Mouse (Mus musculus) stomach, embryonic 16.5 days (tissue): ENCODE measurements around the gene Angptl1. TPM values are rescaled to one million over a fixed set of nuclear protein-coding genes. Genes with fewer than 3 reads are reported as not detected.

Experiments used
- ATAC-seq: fragments of 200-750 bp; cut with Nextera tagmentation; 2 replicates; pipeline ENCODE4 v1.8.0; 2017; ENCODE audit warnings: moderate number of reproducible peaks, moderate TSS enrichment; ENCODE audit not compliant: insufficient read depth, low FRiP score
- H3K27ac ChIP-seq: fragments of 300-500 bp; sonication (generic); 2 replicates; pipeline ENCODE4 v1.5.1; 2014; ENCODE audit warnings: low read length
- H3K27me3 ChIP-seq: fragments of 300-500 bp; sonication (generic); 2 replicates; pipeline ENCODE4 v1.6.1; 2014; ENCODE audit warnings: low read length, control low read depth, mixed read lengths; ENCODE audit not compliant: control insufficient read depth, insufficient read depth
- H3K36me3 ChIP-seq: fragments of 300-500 bp; sonication (generic); 2 replicates; pipeline ENCODE4 v1.6.1; 2014; ENCODE audit warnings: low read length; ENCODE audit not compliant: control insufficient read depth, insufficient read depth
- H3K4me1 ChIP-seq: fragments of 300-500 bp; sonication (generic); 2 replicates; pipeline ENCODE4 v1.6.1; 2014; ENCODE audit warnings: low read length, control low read depth, mixed read lengths; ENCODE audit not compliant: control insufficient read depth, insufficient read depth
- H3K4me2 ChIP-seq: fragments of 300-500 bp; sonication (generic); 2 replicates; pipeline ENCODE4 v1.6.1; 2014; ENCODE audit warnings: low read depth, low read length, mixed read lengths
- H3K4me3 ChIP-seq: fragments of 300-500 bp; sonication (generic); replicated peaks from 2 replicates; pipeline ENCODE4 v1.5.1; 2014; ENCODE audit warnings: mild to moderate bottlenecking, low read length
- H3K9ac ChIP-seq: fragments of 300-500 bp; sonication (generic); 2 replicates; pipeline ENCODE4 v1.6.1; 2014; ENCODE audit warnings: low read length
- H3K9me3 ChIP-seq: fragments of 300-500 bp; sonication (generic); replicated peaks from 2 replicates; pipeline ENCODE4 v1.6.1; 2016; ENCODE audit warnings: low read length, control low read depth; ENCODE audit not compliant: control insufficient read depth
- WGBS: fragments of 180-500 bp; shearing (Covaris S2); extraction: QIAGEN DNeasy Blood & Tissue Kit; methylation state at CpG from one replicate; pipeline ENCODE4 v1.1.7; 2014; 5-methylcytosine and 5-hydroxymethylcytosine counted together
- polyA plus RNA-seq: library from polyadenylated mRNA; unstranded; fragments of >200 nt; fragmentation: Nextera tagmentation; extraction: Ambion mirVana; gene quantifications from 2 replicates; pipeline ENCODE4 v1.2.1, GENCODE M21; 2015

Gene Angptl1
- polyA plus RNA-seq, 1 experiment from 2014 or later, result 20.0 TPM

DNA sequence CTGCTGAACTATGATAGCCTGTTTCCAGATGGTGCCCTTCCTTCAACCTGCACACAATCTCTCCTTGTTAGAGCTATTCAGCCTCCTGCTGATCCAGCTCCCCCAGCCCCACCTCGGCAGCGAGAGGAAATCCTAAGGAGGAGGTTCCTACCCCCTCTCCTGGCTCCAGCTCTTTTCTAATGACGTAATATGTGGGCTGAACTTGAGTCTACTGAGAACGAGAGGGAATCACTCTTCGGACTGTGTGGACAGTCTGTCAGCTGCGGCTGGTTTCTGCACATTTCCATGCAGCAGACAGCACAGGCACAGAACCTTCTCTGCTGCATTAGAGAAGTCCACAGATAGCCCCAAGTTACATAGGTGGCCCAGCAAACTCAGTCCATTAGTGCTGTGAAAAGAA is 333 bp downstream of the Angptl1 start:
- peak overlapping the region; percentile 66 for H3K9ac ChIP-seq
- peak overlapping the region; percentile 82 for H3K27ac ChIP-seq
- WGBS, result 8% methylated on average over 6 of the region's 6 CpGs
- H3K36me3 ChIP-seq, result no peaks in the 10 kb centered on the region
- H3K27me3 ChIP-seq, result no peaks in the 10 kb centered on the region
- peak overlapping the region; percentile 55 for H3K4me2 ChIP-seq
- ATAC-seq, result peak; percentile 95
- peaks cover 9% of the 10 kb centered on the region; the same call in 1 of the 2 replicates for H3K4me1 ChIP-seq
- peak overlapping the region; percentile 45 for H3K4me3 ChIP-seq
- H3K9me3 ChIP-seq, result no peaks in the 10 kb centered on the region

- H3K9me3 ChIP-seq, result no peaks in the 10 kb centered on the region
- no peak overlapping the region; the same call in 1 of the 2 replicates for H3K27ac ChIP-seq
- no peaks in the 10 kb centered on the region for H3K36me3 ChIP-seq
- H3K4me1 ChIP-seq, result peaks cover 11% of the 10 kb centered on the region; the same call in 1 of the 2 replicates
- H3K4me3 ChIP-seq, result no peak overlapping the region
- ATAC-seq, result no peak
- WGBS, result 53% methylated on average over 11 of the region's 11 CpGs
- no peaks in the 10 kb centered on the region for H3K27me3 ChIP-seq
- peak overlapping the region; percentile 22 for H3K4me2 ChIP-seq
- H3K9ac ChIP-seq, result peak overlapping the region; percentile 13; the same call in 1 of the 2 replicates
These were observed 3.4 kb downstream of the Angptl1 start for GRCm38 (mm10) chr1:156841625-156842339.

DNA sequence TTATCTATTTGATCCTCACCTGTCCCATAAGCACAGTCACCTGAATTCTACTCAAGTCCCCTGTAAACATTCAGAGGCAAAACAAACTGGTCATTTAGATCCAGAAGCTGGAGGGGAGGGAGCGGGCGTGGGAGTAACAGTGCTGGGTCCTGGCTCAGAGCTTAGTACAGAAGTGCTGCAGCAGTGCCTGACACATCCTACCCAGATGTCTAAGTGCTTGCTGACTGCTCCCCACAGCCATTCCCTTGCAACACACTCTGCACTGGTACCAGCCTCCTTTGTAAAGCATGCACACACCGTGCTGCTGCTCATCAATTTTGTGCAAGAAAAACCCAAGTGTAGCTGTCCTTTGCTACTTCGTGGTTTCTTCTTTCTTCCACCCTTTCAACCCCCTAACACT is 8.7 kb downstream of the Angptl1 start:
- no peak overlapping the region for H3K4me3 ChIP-seq
- no peaks in the 10 kb centered on the region for H3K27me3 ChIP-seq
- no peak overlapping the region for H3K27ac ChIP-seq
- 0 out of 2 replicates have a peak, but pooled peaks cover 2% of the 10 kb centered on the region for H3K4me1 ChIP-seq
- no peaks in the 10 kb centered on the region for H3K9me3 ChIP-seq
- WGBS, result 49% methylated on average over 4 of the region's 4 CpGs
- H3K9ac ChIP-seq, result no peak overlapping the region
- H3K36me3 ChIP-seq, result no peaks in the 10 kb centered on the region
- no peak for ATAC-seq
- no peak overlapping the region for H3K4me2 ChIP-seq

DNA sequence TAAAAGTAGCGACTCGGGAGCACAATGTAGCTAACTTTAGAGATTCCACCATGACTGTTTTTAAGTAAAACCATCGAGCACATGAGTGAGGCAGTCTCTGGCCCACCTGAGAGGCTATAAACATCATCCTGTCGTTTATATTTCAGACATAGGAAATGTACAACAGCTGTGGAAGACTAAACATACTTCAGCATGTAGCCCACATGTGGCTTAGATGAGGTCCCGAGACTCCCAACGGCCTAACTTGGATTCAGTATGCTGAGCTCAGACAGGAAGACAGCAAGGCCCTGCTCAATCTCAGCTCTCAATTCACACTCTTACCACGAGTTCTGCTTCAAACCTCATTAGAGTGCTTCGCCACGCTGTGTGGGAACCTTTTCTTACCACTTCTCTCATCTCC is 14.0 kb downstream of the Angptl1 start:
- no peaks in the 10 kb centered on the region for H3K9me3 ChIP-seq
- no peaks in the 10 kb centered on the region for H3K36me3 ChIP-seq
- 47% methylated on average over 9 of the region's 9 CpGs for WGBS
- no peak overlapping the region for H3K9ac ChIP-seq
- H3K4me3 ChIP-seq, result no peak overlapping the region
- H3K4me1 ChIP-seq, result no peaks in the 10 kb centered on the region
- peak overlapping the region; percentile 71; the same call in 1 of the 2 replicates for H3K27ac ChIP-seq
- 0 out of 2 replicates have a peak, but pooled peaks have one; percentile 40 for ATAC-seq
- H3K4me2 ChIP-seq, result no peak overlapping the region
- no peaks in the 10 kb centered on the region for H3K27me3 ChIP-seq

DNA sequence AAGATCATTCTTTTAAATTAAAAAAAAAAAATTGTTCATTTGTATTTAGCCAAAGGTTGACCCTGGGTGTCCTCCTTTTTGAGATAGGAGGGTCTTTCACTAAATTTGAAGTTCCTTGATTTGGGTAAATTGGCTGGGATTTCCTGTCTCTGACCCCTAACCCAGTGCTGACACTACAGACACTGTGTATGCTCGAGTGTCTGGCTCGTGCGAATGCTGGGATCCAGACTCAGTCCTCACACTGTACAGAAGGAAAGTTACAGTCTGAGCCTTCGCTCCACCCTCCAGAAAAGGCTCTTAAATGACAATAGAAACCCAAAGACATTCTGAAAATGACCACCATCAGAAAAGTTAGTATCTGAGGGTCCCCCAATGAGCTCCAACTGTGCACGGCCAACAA is 14.5 kb downstream of the Angptl1 start:
- Histone ChIP-seq H3K27me3 (no peaks in the 10 kb centered on the region), H3K4me1 (no peaks in the 10 kb centered on the region), H3K9ac (no peak overlapping the region), H3K27ac (no peak overlapping the region), H3K9me3 (no peaks in the 10 kb centered on the region), H3K4me3 (no peak overlapping the region), H3K36me3 (no peaks in the 10 kb centered on the region), H3K4me2 (no peak overlapping the region)
- WGBS, result 65% methylated on average over 5 of the region's 5 CpGs
- no peak for ATAC-seq

- WGBS, result 69% methylated on average over 4 of the region's 4 CpGs
- Histone ChIP-seq H3K27ac (no peak overlapping the region), H3K36me3 (no peaks in the 10 kb centered on the region), H3K27me3 (no peaks in the 10 kb centered on the region), H3K4me3 (no peak overlapping the region), H3K9me3 (no peaks in the 10 kb centered on the region), H3K4me1 (no peaks in the 10 kb centered on the region), H3K4me2 (no peak overlapping the region), H3K9ac (no peak overlapping the region)
- no peak for ATAC-seq
These were observed 16.2 kb downstream of the Angptl1 start for GRCm38 (mm10) chr1:156854558-156854957.

- Histone ChIP-seq H3K27ac (no peak overlapping the region), H3K4me2 (no peak overlapping the region), H3K9me3 (no peaks in the 10 kb centered on the region), H3K9ac (no peak overlapping the region), H3K4me1 (0 out of 2 replicates have a peak, but pooled peaks cover 3% of the 10 kb centered on the region), H3K4me3 (no peak overlapping the region), H3K36me3 (no peaks in the 10 kb centered on the region), H3K27me3 (no peaks in the 10 kb centered on the region)
- ATAC-seq, result no peak
- WGBS, result 63% methylated on average over 2 of the region's 2 CpGs
These were observed 18.3 kb downstream of the Angptl1 start for GRCm38 (mm10) chr1:156856666-156857065.

- Histone ChIP-seq H3K27me3 (no peaks in the 10 kb centered on the region), H3K4me2 (no peak overlapping the region), H3K36me3 (no peaks in the 10 kb centered on the region), H3K4me3 (no peak overlapping the region), H3K4me1 (peaks cover 12% of the 10 kb centered on the region), H3K9ac (no peak overlapping the region), H3K9me3 (no peaks in the 10 kb centered on the region), H3K27ac (no peak overlapping the region)
- 93% methylated on average over 2 of the region's 2 CpGs for WGBS
- no peak for ATAC-seq
These were observed 20.8 kb downstream of the Angptl1 start for GRCm38 (mm10) chr1:156859156-156859555.

DNA sequence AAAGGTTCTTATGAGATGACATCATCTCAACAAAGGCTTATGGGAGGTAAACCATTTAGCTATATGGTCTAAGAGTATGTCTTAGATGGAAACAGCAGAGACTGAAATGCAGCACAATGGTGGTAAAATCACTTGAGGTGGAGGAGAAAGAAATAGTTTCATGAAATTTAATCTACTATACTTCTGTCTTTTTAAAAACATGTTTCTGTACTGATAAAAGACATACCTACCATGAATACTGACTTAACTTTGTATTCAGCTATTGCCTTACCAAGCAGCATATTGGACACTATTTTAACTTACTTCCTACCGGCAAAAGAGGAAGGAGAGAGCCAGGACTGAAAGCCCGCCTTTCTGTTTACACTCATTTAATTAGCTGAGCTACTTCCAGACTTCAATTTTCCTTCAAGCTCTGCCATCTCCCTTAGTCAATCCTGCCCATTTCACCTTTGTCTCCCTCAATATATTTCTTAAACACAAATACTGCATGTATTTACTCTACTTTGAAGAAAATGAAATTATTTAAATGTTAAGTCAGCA is 21.4 kb downstream of the Angptl1 start:
- Histone ChIP-seq H3K27ac (no peak overlapping the region), H3K9me3 (no peaks in the 10 kb centered on the region), H3K9ac (no peak overlapping the region), H3K4me2 (no peak overlapping the region), H3K36me3 (no peaks in the 10 kb centered on the region), H3K4me1 (peaks cover 18% of the 10 kb centered on the region), H3K27me3 (no peaks in the 10 kb centered on the region), H3K4me3 (no peak overlapping the region)
- no peak for ATAC-seq
- WGBS, result 49% methylated on average over 2 of the region's 2 CpGs
